Mouse (Mus musculus) cerebellum, adult 11 months (tissue): Measurements from ENCODE around the gene Edf1.

Source experiments
- DNase-seq: peaks from one replicate; pipeline ENCODE4 v3.0.0; 2022

Edf1 gene

DNA sequence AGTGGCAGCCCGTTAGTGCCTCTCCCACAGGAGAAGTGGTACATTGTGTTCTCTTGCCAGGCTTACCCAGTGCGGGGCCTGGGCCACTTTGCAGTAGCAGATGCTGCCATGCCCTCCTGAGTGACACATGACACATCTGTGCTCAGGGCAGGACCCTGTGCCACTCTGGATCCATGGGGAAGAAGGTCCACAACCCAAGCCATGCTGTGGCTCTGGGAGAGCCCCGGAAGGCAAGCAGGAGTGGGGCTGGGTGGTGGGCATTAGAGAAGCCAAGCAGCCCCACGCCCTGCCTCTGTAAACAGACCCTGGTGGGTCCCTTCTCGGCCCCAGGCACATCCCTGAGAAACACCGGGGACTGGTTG lies 25.5 kb downstream of the Edf1 start:
- DNase-seq = peak; percentile 43

DNA sequence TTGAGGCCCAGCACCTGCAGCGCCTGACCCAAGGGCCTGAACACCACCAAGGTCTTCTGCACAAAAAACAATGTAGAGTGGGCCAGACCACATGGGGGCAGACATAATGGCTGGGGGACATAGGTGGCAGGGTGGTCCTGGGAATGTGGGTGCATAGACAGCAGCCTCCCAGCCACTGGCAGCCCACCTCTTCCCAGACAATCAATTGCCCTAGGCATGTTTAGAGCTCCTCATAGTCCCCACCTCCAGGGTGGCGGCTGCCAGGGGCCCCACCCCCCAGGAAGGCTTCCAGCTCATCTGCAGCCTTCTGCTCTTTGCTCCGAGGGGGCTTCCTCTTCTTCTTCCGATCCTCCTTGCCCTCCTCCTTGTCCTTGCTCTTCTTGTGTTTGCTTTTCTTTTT lies 25.9 kb downstream of the Edf1 start:
- peak; percentile 33 for DNase-seq

DNA sequence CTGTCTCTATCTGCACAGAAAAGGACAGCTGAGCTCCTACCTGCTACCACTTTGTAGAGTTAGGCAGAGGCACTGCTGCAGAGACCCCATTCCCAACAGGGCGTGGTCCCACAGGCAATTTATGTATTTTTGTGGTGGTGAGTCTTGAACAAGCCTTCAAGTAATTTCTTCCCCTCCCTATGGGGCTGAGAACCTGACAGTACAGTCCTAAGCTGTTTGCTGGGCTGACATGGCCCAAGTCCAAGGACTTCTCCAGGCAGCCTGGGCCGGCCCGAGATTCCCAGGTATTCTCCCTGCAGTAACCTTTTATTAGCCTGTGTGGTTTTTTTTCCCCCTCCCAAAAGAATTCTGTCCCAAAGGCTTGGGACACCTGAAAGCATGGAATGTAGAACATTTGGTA lies 26.5 kb downstream of the Edf1 start:
- peak; percentile 53 for DNase-seq

DNA sequence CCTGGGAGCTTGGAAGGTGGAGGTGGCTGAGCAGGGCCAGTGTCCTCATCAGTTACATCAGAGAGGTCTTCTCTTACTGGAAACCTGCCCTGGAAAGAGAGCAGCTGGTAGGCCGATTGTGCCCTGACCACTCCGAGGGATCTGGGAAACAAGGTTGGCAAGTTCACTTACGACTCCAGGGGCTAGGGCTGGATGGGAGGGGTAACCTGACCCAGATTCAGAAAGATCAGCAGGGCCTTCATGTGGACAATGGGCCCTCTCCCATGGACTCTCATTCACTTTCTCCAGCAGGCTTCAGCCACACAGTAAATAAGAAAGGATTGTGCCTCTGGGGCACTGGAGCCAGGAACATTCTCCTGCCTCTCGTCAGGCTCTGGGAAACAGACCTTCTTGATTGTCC lies 27.2 kb downstream of the Edf1 start:
- no peak for DNase-seq

DNA sequence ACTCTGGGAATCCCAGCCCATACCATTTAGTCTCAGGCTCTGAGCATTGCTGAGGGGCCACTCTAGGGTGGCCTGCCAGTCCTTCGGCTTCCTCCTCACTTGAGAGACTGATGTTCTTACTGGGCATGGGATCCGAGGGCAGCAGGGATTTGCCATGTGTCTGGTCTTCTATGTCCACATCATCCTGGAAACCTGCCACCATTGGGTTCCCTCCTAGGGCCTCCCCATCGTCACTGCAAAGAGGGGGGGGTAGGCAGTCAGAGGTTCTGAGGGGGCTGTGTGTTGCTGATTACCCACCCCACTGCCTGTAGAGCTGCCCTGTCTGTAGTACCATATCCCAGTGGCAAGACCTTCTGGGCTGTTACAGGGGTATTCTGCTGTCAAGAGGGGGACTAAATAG lies 28.0 kb downstream of the Edf1 start:
- peak; percentile 33 for DNase-seq

DNA sequence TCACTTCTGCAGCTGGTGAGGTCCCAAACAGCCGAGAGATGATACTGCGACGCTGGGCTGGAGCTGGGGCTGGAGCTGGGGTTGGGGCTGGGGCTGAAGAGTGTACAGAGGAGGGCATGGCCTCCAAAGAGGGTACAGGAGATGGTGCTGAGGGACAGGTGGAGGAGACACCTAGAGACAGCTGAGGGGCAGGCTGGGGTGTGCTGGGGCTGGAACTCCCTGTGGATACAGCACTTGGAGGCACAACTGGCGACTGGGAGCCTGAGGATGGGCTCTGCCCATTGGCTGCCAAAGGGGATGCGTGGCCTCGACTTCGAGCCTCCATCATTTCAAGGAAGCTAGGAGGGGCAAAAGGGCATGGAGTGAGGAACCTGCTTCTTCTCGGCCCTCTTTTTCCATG lies 29.6 kb downstream of the Edf1 start:
- DNase-seq = no peak

DNA sequence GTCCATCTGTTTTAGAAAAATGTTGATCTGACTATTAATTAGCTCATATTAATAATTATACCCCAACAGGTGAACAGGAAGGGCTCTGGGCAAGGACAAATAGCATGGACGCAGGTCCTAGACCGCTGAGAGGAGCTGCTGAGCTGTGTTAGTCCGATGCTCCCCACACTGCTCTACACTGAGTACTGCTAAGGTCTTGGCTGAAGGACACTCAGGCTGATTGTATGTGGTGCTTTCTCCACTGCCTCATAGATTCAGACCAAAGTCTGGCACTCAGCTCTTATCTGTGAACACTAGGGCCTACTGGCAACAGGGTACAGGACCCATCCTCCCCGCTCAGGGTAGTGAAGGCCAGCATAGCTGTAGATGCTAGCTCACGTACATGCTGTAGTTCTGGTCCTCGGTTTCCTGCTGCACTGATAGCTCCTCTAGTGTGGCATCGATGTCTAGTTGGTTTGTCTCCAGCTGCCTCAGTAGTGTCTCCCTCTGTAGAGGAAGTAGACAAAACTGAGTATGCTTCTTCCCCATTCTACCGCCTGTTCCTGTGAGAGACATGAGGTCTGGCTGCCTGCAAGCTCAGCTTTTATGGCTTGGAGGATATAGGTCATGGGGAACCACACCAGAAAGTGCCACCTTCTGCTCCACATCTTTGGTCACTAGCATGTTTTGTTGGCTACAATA lies 30.7 kb downstream of the Edf1 start:
- no peak for DNase-seq

DNA sequence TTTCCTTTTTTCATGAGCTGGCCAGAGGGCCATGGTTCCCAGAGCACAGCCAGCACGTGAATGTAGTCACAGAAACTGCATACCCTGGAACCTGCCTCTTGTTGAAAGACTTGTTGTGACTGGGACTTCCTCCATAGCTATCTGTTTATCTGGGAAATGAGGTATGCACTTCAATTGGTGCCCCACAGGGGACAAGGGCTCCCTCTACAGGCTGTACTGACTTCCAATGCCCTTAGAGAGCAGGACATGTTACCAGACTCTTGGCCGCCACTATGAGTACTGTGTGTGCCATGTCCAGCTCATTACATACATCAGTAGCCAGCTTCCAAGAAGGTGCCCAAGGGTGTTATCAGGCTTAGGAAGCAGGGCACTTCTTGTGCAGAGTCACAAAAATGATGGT lies 34.2 kb downstream of the Edf1 start:
- peak; percentile 37 for DNase-seq

DNA sequence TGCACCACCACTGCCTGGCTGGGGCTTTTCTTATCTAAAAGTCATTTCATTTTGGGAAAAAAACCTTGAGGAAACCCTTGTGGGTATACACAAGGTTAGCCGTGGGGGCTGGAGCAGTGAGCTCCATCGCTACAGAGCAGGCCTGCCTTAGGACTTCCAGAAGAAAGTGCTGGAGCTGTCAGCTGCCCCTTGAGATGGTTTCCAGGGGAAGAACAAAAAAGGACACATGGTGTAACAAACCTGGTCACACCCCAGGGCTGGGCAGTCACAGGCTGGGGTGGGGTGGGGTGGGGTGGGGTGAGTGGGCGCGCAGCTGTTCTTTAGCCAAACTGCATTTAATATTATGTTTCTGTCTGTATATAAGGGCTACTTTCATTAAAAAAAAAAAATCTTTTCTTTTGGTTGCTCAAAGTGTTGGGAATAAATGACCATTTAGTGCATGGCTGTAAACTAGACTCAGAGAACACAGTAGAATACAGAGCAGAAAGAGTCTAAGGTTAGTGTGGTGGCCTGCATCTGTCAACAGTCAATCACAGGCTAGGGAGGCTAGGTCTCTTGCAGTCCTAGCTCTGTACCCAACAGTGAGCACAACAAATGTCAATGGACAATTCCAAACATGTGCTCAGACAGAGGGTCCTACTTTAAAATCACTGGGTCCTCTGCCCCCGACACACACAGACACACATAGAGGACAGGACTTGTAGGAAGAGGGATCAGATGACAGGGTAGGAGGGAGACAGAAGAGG lies 39.3 kb downstream of the Edf1 start:
- DNase-seq = no peak

DNA sequence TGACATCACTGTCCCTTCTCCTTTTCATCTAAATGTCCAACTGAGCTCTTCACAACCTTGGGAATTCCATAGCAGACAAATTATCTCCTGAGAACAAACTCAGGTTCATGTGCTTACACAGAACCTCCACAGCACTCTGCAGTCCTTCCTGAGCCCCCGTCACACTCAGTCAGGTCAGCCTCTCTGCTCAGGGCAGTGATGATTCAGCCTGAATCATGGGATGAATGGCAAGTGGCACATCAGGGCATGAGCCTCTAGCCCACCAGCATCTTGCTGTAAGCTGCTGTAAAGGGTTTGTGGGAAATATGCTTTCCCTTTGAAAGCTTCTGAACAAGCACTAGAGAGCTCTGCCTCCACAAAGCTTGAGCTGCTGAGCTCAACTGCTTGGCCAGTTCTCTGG lies 41.1 kb downstream of the Edf1 start:
- DNase-seq = no peak

DNA sequence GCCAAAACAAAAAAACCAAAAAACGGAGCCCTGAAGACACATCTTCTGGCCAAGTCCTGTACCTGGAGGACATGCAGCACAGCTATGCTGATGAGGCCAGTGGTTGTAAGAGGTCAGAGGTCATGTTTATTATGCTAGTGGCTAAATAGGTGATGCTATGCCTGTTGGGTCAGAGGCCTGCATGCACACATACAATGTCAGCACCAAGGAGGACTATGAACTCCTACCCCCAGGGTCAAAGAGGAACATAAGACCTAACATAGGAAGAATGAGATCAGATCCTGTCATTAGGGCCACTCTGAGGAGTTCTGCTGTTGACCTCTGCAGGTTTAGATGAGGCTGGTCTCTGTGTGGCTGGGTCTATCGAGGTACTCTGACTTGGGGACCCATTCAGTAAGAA lies 42.4 kb downstream of the Edf1 start:
- DNase-seq = no peak

DNA sequence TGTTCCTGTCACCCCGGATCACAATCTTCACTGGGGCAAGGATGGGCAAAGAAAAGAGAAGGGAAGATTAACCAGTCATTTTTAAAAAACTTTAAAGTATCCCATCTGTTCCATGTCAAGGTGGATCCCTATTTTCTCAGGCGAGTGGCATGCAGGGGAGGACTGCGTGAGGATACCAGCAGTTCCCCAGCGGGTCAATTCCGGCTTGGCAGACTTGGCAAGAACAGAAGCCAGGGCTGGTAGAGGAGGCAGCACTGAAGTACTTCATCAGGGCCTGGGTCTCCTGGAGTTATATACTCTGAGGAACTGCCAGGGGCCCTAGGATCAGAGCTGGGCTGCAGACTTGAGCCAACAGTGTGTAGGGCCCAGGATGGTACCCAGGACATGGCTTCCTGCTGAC lies 44.9 kb downstream of the Edf1 start:
- DNase-seq = no peak

DNA sequence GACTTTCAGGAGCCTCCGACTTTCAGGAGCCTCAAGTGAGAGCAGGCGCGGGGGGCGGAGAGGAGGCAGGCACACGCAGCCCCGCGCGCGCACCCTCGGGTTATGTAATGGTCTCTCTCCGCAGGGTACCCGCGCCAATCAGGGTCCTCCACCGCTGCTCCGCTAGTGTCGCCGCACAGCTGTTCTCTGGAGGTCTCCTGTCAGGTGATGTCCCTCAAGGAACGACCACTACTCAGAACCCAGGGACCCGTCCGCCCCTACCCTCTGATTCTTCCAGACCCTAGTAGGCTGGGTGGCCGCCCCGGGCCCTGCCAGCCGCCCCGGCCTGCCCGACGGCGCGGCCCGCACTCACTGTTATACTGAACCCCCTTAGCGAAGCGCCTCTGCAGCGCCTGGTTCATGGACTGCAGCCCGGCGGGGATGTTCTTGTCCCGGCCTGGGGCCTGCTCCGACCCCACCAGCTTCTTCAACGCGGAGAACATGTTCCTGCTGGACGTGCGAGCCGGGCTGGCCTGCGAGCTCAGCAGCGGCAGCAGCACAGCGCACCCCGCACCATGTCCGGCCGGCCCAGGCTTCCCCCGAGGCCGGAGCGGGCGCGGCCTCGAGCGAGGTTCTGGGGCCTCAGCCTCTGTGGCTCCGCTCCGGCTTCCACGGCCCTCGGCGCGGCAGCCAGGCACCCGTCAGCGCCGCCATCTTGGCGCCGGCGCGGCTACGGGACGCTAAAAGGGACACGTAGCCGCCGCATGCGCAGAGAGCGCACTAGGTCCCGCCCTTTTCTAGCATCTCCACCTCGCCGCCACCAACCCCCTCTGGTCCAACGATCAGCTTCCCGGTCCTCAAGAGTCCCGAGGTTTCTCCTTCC lies 50.3 kb downstream of the Edf1 start, which contains the start of gene Rabl6:
Gene Rabl6 (minus strand): TSS at position 761 of the 862 bp plus-strand sequence.
- peak; percentile 88 for DNase-seq

DNA sequence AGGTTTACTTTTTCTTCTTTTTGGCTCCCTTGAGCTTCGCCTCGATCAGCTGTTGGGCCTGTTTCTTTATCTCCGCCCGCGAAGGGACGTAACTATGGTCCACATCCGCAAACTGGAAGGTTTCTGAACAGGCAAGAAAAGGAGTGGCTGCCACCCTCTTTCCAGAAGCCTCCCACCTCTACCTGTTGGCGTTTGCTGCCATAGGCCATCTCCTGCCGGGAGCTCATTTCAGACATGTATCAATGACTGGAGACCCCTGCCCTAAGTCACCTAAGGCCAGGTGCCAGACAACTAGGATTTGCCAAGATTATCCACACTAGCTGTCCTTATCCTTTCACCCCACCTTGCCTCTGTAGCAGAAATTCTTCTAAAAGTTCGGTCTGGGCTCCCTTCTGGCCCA lies 51.0 kb downstream of the Edf1 start:
- no peak for DNase-seq
